Mouse (Mus musculus): ENCODE measurements around the gene Cyp2d26. TPM values are rescaled to one million over a fixed set of nuclear protein-coding genes. Genes with fewer than 3 reads are reported as not detected.
"Not testable (repeated sequence)": the region's sequence is repeated elsewhere in the genome, so short reads cannot be mapped to it uniquely, and the experiment has no call there.

Cyp2d26 gene
- polyA plus RNA-seq, 1 experiment from 2014 or later: 0.62 TPM

GRCm38 (mm10) chr15:82784581-82784980 is 9.5 kb downstream of the Cyp2d26 start:
- no peaks in the 10 kb centered on the region for H3K27me3 ChIP-seq (replicated peaks; ENCODE audit: control insufficient read depth, insufficient read depth, low read length)
- no peak overlapping the region for H3K4me3 ChIP-seq (ENCODE audit: low read depth, low read length)
- H3K36me3 ChIP-seq (ENCODE audit: control insufficient read depth, insufficient read depth, low read length): no peaks in the 10 kb centered on the region
- H3K4me2 ChIP-seq: no peak overlapping the region
- H3K9ac ChIP-seq (ENCODE audit: low read depth, low read length): no peak overlapping the region
- 64% methylated on average over 1 of the region's 1 CpGs for WGBS
- ATAC-seq (replicated peaks; ENCODE audit: low FRiP score) (no peak), DNase-seq (ENCODE audit: low spot score) (no peak)
- H3K9me3 ChIP-seq (ENCODE audit: control insufficient read depth, low read length): no peaks in the 10 kb centered on the region
- H3K4me1 ChIP-seq (replicated peaks; ENCODE audit: control insufficient read depth, insufficient read depth, low read length): no peaks in the 10 kb centered on the region
- no peak overlapping the region for H3K27ac ChIP-seq (ENCODE audit: low read depth, low read length)

- no peak overlapping the region for H3K9ac ChIP-seq (ENCODE audit: low read depth, low read length)
- H3K9me3 ChIP-seq (ENCODE audit: control insufficient read depth, low read length): no peaks in the 10 kb centered on the region
Measured at GRCm38 (mm10) chr15:82783800-82784199, 10.3 kb downstream of the Cyp2d26 start.

GRCm38 (mm10) chr15:82777856-82778255 is 16.2 kb downstream of the Cyp2d26 start:
- H3K36me3 ChIP-seq (ENCODE audit: control insufficient read depth, insufficient read depth, low read length); H3K4me2 ChIP-seq; DNase-seq (ENCODE audit: low spot score); H3K4me1 ChIP-seq (replicated peaks; ENCODE audit: control insufficient read depth, insufficient read depth, low read length); H3K9ac ChIP-seq (ENCODE audit: low read depth, low read length); H3K27me3 ChIP-seq (replicated peaks; ENCODE audit: control insufficient read depth, insufficient read depth, low read length); H3K4me3 ChIP-seq (ENCODE audit: low read depth, low read length); H3K27ac ChIP-seq (ENCODE audit: low read depth, low read length); ATAC-seq (replicated peaks; ENCODE audit: low FRiP score); H3K9me3 ChIP-seq (ENCODE audit: control insufficient read depth, low read length): not testable (repeated sequence)
- WGBS: 84% methylated on average over 5 of the region's 5 CpGs

More at GRCm38 (mm10) chr15:82783800-82784199, 10.3 kb downstream of the Cyp2d26 start:
- Histone ChIP-seq H3K27me3 (replicated peaks; ENCODE audit: control insufficient read depth, insufficient read depth, low read length) (no peaks in the 10 kb centered on the region), H3K4me3 (ENCODE audit: low read depth, low read length) (no peak overlapping the region), H3K27ac (ENCODE audit: low read depth, low read length) (no peak overlapping the region), H3K36me3 (ENCODE audit: control insufficient read depth, insufficient read depth, low read length) (no peaks in the 10 kb centered on the region), H3K4me2 (no peak overlapping the region), H3K4me1 (replicated peaks; ENCODE audit: control insufficient read depth, insufficient read depth, low read length) (no peaks in the 10 kb centered on the region)
- no peak for ATAC-seq (replicated peaks; ENCODE audit: low FRiP score)
- WGBS: 64% methylated on average over 1 of the region's 1 CpGs
- no peak for DNase-seq (ENCODE audit: low spot score)

- Histone ChIP-seq H3K4me1 (replicated peaks; ENCODE audit: control insufficient read depth, insufficient read depth, low read length) (no peaks in the 10 kb centered on the region), H3K36me3 (ENCODE audit: control insufficient read depth, insufficient read depth, low read length) (no peaks in the 10 kb centered on the region), H3K9ac (ENCODE audit: low read depth, low read length) (no peak overlapping the region), H3K27me3 (replicated peaks; ENCODE audit: control insufficient read depth, insufficient read depth, low read length) (no peaks in the 10 kb centered on the region), H3K27ac (ENCODE audit: low read depth, low read length) (no peak overlapping the region), H3K4me2 (no peak overlapping the region), H3K9me3 (ENCODE audit: control insufficient read depth, low read length) (no peaks in the 10 kb centered on the region), H3K4me3 (ENCODE audit: low read depth, low read length) (no peak overlapping the region)
- 75% methylated on average over 2 of the region's 2 CpGs for WGBS
- no peak for DNase-seq (ENCODE audit: low spot score)
- no peak for ATAC-seq (replicated peaks; ENCODE audit: low FRiP score)
Measured at GRCm38 (mm10) chr15:82765943-82766342, 28.2 kb downstream of the Cyp2d26 start.

GRCm38 (mm10) chr15:82764881-82765280 is 29.2 kb downstream of the Cyp2d26 start:
- no peaks in the 10 kb centered on the region for H3K27me3 ChIP-seq (replicated peaks; ENCODE audit: control insufficient read depth, insufficient read depth, low read length)
- no peak overlapping the region for H3K4me3 ChIP-seq (ENCODE audit: low read depth, low read length)
- no peak overlapping the region for H3K27ac ChIP-seq (ENCODE audit: low read depth, low read length)
- no peak for DNase-seq (ENCODE audit: low spot score)
- 71% methylated on average over 6 of the region's 6 CpGs for WGBS
- no peaks in the 10 kb centered on the region for H3K9me3 ChIP-seq (ENCODE audit: control insufficient read depth, low read length)
- H3K4me2 ChIP-seq: no peak overlapping the region
- H3K9ac ChIP-seq (ENCODE audit: low read depth, low read length): no peak overlapping the region
- H3K36me3 ChIP-seq (ENCODE audit: control insufficient read depth, insufficient read depth, low read length): no peaks in the 10 kb centered on the region
- no peak for ATAC-seq (replicated peaks; ENCODE audit: low FRiP score)
- no peaks in the 10 kb centered on the region for H3K4me1 ChIP-seq (replicated peaks; ENCODE audit: control insufficient read depth, insufficient read depth, low read length)

- WGBS: 85% methylated on average over 9 of the region's 9 CpGs
- H3K27ac ChIP-seq (ENCODE audit: low read depth, low read length): no peak within 1 kb of the TSS
- DNase-seq (ENCODE audit: low spot score) (no peak), ATAC-seq (replicated peaks; ENCODE audit: low FRiP score) (no peak)
- no peaks in the 10 kb centered on the region for H3K27me3 ChIP-seq (replicated peaks; ENCODE audit: control insufficient read depth, insufficient read depth, low read length)
- no peak within 1 kb of the TSS for H3K9ac ChIP-seq (ENCODE audit: low read depth, low read length)
- no peaks in the 10 kb centered on the region for H3K4me1 ChIP-seq (replicated peaks; ENCODE audit: control insufficient read depth, insufficient read depth, low read length)
- H3K4me2 ChIP-seq: no peak within 1 kb of the TSS
- H3K4me3 ChIP-seq (ENCODE audit: low read depth, low read length): no peak within 1 kb of the TSS
- no peaks in the 10 kb centered on the region for H3K36me3 ChIP-seq (ENCODE audit: control insufficient read depth, insufficient read depth, low read length)
- H3K9me3 ChIP-seq (ENCODE audit: control insufficient read depth, low read length): no peaks in the 10 kb centered on the region
Measured at GRCm38 (mm10) chr15:82763631-82764420, 30.3 kb downstream of the Cyp2d26 start, which contains the start of gene Cyp2d40. Cyp2d40 (minus strand) TSS chr15:82764183.

GRCm38 (mm10) chr15:82748141-82748540 is 46.0 kb downstream of the Cyp2d26 start:
- H3K4me2 ChIP-seq: no peak overlapping the region
- no peak for DNase-seq (ENCODE audit: low spot score)
- H3K9ac ChIP-seq (ENCODE audit: low read depth, low read length): no peak overlapping the region
- no peak overlapping the region for H3K4me3 ChIP-seq (ENCODE audit: low read depth, low read length)
- H3K27ac ChIP-seq (ENCODE audit: low read depth, low read length): no peak overlapping the region
- H3K36me3 ChIP-seq (ENCODE audit: control insufficient read depth, insufficient read depth, low read length): no peaks in the 10 kb centered on the region
- H3K9me3 ChIP-seq (ENCODE audit: control insufficient read depth, low read length): no peaks in the 10 kb centered on the region; the same call in none of the 2 replicates
- 45% methylated on average over 1 of the region's 1 CpGs for WGBS
- H3K4me1 ChIP-seq (replicated peaks; ENCODE audit: control insufficient read depth, insufficient read depth, low read length): no peaks in the 10 kb centered on the region
- H3K27me3 ChIP-seq (replicated peaks; ENCODE audit: control insufficient read depth, insufficient read depth, low read length): no peaks in the 10 kb centered on the region
- no peak for ATAC-seq (replicated peaks; ENCODE audit: low FRiP score)

- Histone ChIP-seq H3K4me1 (replicated peaks; ENCODE audit: control insufficient read depth, insufficient read depth, low read length) (no peaks in the 10 kb centered on the region), H3K9ac (ENCODE audit: low read depth, low read length) (no peak overlapping the region), H3K27ac (ENCODE audit: low read depth, low read length) (no peak overlapping the region), H3K36me3 (ENCODE audit: control insufficient read depth, insufficient read depth, low read length) (no peaks in the 10 kb centered on the region), H3K27me3 (replicated peaks; ENCODE audit: control insufficient read depth, insufficient read depth, low read length) (no peaks in the 10 kb centered on the region), H3K4me2 (no peak overlapping the region), H3K4me3 (ENCODE audit: low read depth, low read length) (no peak overlapping the region), H3K9me3 (ENCODE audit: control insufficient read depth, low read length) (no peaks in the 10 kb centered on the region; the same call in none of the 2 replicates)
- no peak for DNase-seq (ENCODE audit: low spot score)
- no peak for ATAC-seq (replicated peaks; ENCODE audit: low FRiP score)
- 63% methylated on average over 1 of the region's 1 CpGs for WGBS
Measured at GRCm38 (mm10) chr15:82747516-82747915, 46.6 kb downstream of the Cyp2d26 start.

Measured in liver, embryonic 11.5 days (tissue).